Mouse (Mus musculus) limb, embryonic 13.5 days (tissue): ENCODE results near the gene Hecw2. TPM values are rescaled to one million over a fixed set of nuclear protein-coding genes. Genes with fewer than 3 reads are reported as not detected.

Experiments
- ATAC-seq: fragments of 200-750 bp; cut with Nextera tagmentation; 2 replicates; pipeline ENCODE4 v1.8.0; 2017; ENCODE audit warnings: low read depth, moderate number of reproducible peaks, moderate TSS enrichment; ENCODE audit not compliant: low FRiP score
- H3K27ac ChIP-seq: fragments of 300-500 bp; sonication (generic); 2 replicates; pipeline ENCODE4 v1.5.1; 2015; ENCODE audit warnings: inconsistent platforms, mild to moderate bottlenecking, moderate library complexity
- H3K27me3 ChIP-seq: fragments of 300-500 bp; sonication (generic); 2 replicates; pipeline ENCODE4 v1.6.1; 2015; ENCODE audit warnings: mild to moderate bottlenecking, inconsistent platforms
- H3K36me3 ChIP-seq: fragments of 300-500 bp; sonication (generic); 2 replicates; pipeline ENCODE4 v1.6.1; 2015; ENCODE audit warnings: inconsistent platforms, mild to moderate bottlenecking, moderate library complexity
- H3K4me1 ChIP-seq: fragments of 300-500 bp; sonication (generic); 2 replicates; pipeline ENCODE4 v1.6.1; 2015; ENCODE audit warnings: inconsistent platforms
- H3K4me2 ChIP-seq: fragments of 300-500 bp; sonication (generic); replicated peaks from 2 replicates; pipeline ENCODE4 v1.6.1; 2015; ENCODE audit warnings: inconsistent platforms, mild to moderate bottlenecking, moderate library complexity
- H3K4me3 ChIP-seq: fragments of 300-500 bp; sonication (generic); 2 replicates; pipeline ENCODE4 v1.5.1; 2015; ENCODE audit warnings: moderate library complexity, mild to moderate bottlenecking, inconsistent platforms
- H3K9ac ChIP-seq: fragments of 300-500 bp; sonication (generic); 2 replicates; pipeline ENCODE4 v1.6.1; 2015; ENCODE audit warnings: mild to moderate bottlenecking, inconsistent platforms
- H3K9me3 ChIP-seq: fragments of 300-500 bp; sonication (generic); 2 replicates; pipeline ENCODE4 v1.6.1; 2016; ENCODE audit warnings: inconsistent platforms
- WGBS: fragments of 180-500 bp; shearing (Covaris S2); methylation state at CpG from one replicate; pipeline ENCODE4 v1.1.7; 2015; 5-methylcytosine and 5-hydroxymethylcytosine counted together
- polyA plus RNA-seq: library from polyadenylated mRNA; unstranded; fragments of >200 nt; fragmentation: Nextera tagmentation; extraction: Ambion mirVana; gene quantifications from 2 replicates; pipeline ENCODE4 v1.2.1, GENCODE M21; 2015

Hecw2 gene
- polyA plus RNA-seq, 1 experiment from 2014 or later, result 3.7 TPM

DNA sequence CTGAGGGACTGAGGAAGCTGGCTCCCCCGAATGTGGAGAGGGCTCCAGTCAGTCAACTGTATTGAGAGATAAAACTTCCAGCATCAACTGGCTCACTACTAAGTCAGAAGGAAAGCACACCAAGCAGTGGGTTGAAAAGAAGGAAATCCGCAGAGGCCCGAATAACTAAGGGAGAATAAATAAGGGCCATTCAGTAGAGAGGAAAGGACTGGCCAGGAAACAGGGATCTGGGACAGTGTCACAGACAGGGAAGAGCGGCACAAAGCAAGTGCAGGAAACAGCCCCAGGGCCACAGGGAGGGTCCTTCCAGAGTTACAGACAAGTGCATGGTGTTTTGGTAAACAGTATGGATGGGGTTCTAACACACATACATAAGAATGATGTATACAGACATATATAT lies 179.2 kb downstream of the Hecw2 start:
- H3K4me3 ChIP-seq, result no peak overlapping the region
- no peak overlapping the region for H3K27ac ChIP-seq
- WGBS, result 79% methylated on average over 4 of the region's 4 CpGs
- H3K9me3 ChIP-seq, result no peaks in the 10 kb centered on the region
- H3K4me1 ChIP-seq, result no peaks in the 10 kb centered on the region
- ATAC-seq, result no peak
- H3K36me3 ChIP-seq, result no peaks in the 10 kb centered on the region
- H3K27me3 ChIP-seq, result no peaks in the 10 kb centered on the region
- H3K9ac ChIP-seq, result no peak overlapping the region
- H3K4me2 ChIP-seq, result no peak overlapping the region

DNA sequence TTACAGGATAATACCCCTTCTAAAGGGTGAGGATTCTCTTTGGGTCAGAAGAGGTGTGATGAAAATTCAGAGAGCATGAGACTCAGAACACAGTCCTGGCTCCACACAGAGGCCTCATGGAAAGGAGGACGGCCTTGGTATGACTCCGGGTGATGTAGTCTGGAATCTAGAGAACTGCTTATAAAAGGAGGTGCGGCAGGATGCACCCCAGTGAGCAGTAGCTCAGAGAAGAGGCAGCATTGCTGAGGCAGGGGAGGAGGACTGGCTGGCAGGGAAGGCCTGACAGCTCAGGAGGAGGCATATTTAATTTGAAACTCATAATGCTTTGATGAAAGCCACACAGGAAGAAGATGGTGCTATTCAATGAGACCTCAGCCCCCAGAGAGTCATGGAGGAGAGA lies 182.6 kb downstream of the Hecw2 start:
- WGBS, result 46% methylated on average over 3 of the region's 3 CpGs
- no peak overlapping the region for H3K4me2 ChIP-seq
- H3K27me3 ChIP-seq, result no peaks in the 10 kb centered on the region

DNA sequence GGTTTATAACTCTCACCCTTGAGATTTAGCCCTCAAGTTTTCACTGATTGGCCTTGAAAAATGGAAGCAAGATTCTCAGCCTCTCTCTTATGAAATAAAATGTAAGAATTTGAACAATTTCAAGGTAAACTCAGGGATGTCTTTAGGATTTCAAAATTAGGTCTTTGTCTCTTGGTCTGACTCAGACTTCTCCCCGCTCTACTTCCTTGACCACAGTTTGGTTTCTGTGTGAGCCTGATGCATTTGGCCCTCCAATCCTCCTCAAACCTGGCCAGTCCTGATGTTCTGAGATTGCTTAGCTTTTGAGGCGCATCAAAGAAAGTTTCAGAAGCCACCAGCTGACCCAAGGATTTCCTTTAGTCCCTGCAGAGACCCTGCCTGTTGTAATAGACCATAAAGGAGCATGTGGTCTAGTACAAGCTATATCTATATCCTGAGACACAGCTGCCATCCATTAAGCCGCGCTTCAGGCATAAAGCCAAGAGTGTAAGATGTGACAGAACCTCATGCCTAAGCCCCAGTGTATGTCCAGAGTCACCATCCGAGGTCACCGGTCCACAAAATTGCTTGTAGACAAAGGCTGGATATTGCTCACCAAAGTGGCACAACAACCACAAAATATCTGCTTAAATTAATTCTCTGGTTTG lies 185.4 kb downstream of the Hecw2 start:
- H3K4me1 ChIP-seq, result peaks cover 8% of the 10 kb centered on the region
- no peak for ATAC-seq
- H3K9ac ChIP-seq, result no peak overlapping the region
- H3K4me2 ChIP-seq, result no peak overlapping the region
- H3K27ac ChIP-seq, result no peak overlapping the region
- H3K36me3 ChIP-seq, result no peaks in the 10 kb centered on the region
- H3K9me3 ChIP-seq, result no peaks in the 10 kb centered on the region
- WGBS, result 68% methylated on average over 6 of the region's 6 CpGs
- H3K4me3 ChIP-seq, result no peak overlapping the region
- H3K27me3 ChIP-seq, result no peaks in the 10 kb centered on the region

More for the DNA sequence above, 182.6 kb downstream of the Hecw2 start:
- Histone ChIP-seq H3K9me3 (no peaks in the 10 kb centered on the region), H3K4me1 (peaks cover 8% of the 10 kb centered on the region), H3K36me3 (no peaks in the 10 kb centered on the region), H3K27ac (no peak overlapping the region), H3K9ac (no peak overlapping the region), H3K4me3 (no peak overlapping the region)
- no peak for ATAC-seq

DNA sequence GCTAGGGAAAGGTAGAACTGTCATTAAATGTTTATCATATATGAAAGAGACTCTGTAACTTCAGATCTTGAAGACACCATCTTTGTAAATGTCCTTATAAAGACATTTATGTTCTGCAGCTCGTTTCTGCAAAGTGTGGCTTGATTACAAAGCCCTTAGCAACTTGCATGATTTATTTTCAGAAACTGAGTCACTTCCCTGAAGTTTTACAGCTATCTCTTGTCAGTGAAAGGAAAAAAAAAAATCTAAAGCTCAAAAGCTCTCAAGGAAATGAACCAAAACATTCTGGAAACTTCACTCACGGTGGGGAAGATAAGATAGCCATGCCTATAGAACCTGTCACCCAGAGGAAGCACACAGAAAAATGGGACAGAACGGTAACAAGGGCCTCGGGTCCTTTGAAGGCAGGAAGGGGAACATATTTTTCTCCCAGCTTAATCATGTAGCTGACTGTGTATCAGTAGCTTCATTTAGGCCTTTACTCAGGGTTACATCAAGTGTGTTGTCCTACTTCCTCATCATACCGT lies 189.0 kb downstream of the Hecw2 start:
- no peak overlapping the region for H3K4me3 ChIP-seq
- H3K9ac ChIP-seq, result no peak overlapping the region
- no peaks in the 10 kb centered on the region for H3K36me3 ChIP-seq
- 71% methylated on average over 5 of the region's 5 CpGs for WGBS
- H3K9me3 ChIP-seq, result no peaks in the 10 kb centered on the region
- no peak for ATAC-seq
- no peak overlapping the region for H3K4me2 ChIP-seq
- H3K27me3 ChIP-seq, result no peaks in the 10 kb centered on the region
- H3K4me1 ChIP-seq, result peaks cover 8% of the 10 kb centered on the region
- no peak overlapping the region for H3K27ac ChIP-seq

DNA sequence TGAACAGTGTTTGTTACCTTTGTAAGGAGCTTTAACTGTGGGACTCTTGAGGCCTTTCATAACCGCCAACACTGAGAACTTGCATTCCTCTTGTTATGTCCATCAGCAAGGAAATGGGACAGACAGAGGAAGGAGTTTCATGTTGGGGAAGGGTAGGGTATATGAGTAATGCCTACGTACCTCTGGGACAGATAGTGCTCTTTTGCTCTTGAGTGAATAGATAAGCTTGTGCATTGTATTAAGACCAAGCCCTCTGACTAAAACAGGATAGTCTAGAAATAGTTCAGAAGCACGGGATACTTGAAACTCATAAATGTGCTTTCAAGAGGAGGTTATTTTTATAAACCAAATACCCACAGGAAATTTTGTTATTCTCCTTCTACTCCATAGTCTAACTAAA lies 191.7 kb downstream of the Hecw2 start:
- Histone ChIP-seq H3K9ac (no peak overlapping the region), H3K4me1 (no peaks in the 10 kb centered on the region), H3K9me3 (no peaks in the 10 kb centered on the region), H3K36me3 (no peaks in the 10 kb centered on the region), H3K4me2 (no peak overlapping the region), H3K27ac (no peak overlapping the region), H3K4me3 (no peak overlapping the region), H3K27me3 (no peaks in the 10 kb centered on the region)
- ATAC-seq, result no peak
- 83% methylated on average over 3 of the region's 3 CpGs for WGBS

DNA sequence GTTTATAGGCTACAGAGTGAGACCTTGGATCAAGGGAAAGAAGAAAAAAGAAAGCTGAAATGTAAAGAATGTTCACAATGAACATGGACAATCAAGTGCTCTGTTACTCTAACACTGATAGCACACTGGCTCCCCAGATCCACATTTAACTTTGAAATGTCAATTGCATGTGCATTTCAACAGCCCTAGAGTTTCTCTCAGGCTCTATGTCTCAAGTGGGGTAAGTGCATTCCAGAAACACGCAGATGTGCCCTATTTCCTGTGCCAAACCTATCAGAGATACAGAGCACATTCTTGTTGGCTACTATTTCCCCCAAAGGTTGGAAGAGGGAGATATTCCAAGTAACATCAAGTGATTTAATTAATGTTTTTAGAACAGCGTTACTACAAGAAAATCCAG lies 192.9 kb downstream of the Hecw2 start:
- Histone ChIP-seq H3K27me3 (no peaks in the 10 kb centered on the region), H3K36me3 (no peaks in the 10 kb centered on the region), H3K27ac (no peak overlapping the region), H3K4me2 (no peak overlapping the region), H3K9me3 (no peaks in the 10 kb centered on the region), H3K9ac (no peak overlapping the region), H3K4me3 (no peak overlapping the region), H3K4me1 (no peaks in the 10 kb centered on the region)
- WGBS, result 89% methylated on average over 2 of the region's 2 CpGs
- ATAC-seq, result no peak

DNA sequence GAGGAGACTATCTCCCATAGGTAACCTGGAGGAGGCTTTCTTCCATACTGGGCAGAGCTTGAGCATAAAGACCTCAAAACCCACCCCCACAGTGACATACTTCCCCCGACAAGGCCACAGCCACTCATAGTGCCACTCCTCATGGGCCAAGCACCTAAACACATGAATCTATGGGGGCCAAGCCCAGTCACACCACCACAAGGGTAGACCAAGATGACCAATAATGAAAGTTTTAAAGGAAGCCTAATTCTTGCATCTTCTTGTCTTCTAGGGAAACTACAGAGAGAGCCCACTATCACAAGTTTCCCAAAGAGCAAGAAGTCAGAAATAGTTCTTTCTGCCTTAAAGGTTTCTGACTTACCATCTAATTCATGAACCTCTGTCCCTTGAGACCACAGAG lies 197.7 kb downstream of the Hecw2 start:
- H3K9me3 ChIP-seq, result no peaks in the 10 kb centered on the region
- H3K4me2 ChIP-seq, result no peak overlapping the region
- H3K27me3 ChIP-seq, result no peaks in the 10 kb centered on the region
- no peak overlapping the region for H3K27ac ChIP-seq
- no peak overlapping the region for H3K9ac ChIP-seq
- H3K36me3 ChIP-seq, result no peaks in the 10 kb centered on the region
- H3K4me3 ChIP-seq, result no peak overlapping the region
- no peaks in the 10 kb centered on the region for H3K4me1 ChIP-seq
- ATAC-seq, result no peak
- WGBS, result 74% methylated on average over 1 of the region's 1 CpGs

DNA sequence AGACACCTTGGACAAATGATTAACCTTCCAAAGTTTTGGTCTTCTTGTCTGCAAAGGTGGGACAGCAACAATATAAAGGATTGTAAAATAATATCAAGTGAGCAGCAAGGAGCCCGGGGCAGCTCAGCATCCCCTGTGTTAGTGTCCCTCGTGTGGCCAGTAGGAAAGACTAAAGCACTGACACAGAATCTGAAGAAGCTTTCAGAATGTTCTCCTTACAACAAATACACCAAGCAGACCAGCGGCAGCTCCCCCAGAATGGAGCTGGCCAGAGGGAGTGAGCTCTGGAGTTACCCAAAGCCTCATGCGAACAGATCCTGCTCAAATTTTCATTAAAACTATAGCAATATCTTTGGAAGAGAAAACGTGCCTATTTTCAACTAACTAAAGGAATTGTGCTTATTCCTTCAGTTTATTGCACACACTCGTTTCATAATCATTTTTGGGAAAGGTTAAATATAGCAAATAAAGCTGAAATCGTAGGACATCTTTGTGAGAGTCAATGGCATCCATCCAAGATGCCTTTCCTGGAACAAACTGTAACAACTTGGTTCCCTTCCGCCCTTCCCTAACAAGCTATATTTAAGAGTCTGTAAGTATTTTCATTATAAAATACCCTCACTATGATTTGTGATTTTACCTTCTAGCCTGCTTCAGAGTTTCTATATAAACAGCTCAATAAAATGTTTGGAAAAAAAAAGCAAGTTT lies 208.6 kb downstream of the Hecw2 start:
- ATAC-seq, result no peak
- H3K9ac ChIP-seq, result no peak overlapping the region
- H3K27me3 ChIP-seq, result no peaks in the 10 kb centered on the region
- H3K36me3 ChIP-seq, result no peaks in the 10 kb centered on the region
- H3K9me3 ChIP-seq, result no peaks in the 10 kb centered on the region
- 62% methylated on average over 8 of the region's 8 CpGs for WGBS
- H3K27ac ChIP-seq, result peak overlapping the region; percentile 69; the same call in 1 of the 2 replicates
- no peak overlapping the region for H3K4me3 ChIP-seq
- peaks cover 14% of the 10 kb centered on the region for H3K4me1 ChIP-seq
- H3K4me2 ChIP-seq, result no peak overlapping the region

DNA sequence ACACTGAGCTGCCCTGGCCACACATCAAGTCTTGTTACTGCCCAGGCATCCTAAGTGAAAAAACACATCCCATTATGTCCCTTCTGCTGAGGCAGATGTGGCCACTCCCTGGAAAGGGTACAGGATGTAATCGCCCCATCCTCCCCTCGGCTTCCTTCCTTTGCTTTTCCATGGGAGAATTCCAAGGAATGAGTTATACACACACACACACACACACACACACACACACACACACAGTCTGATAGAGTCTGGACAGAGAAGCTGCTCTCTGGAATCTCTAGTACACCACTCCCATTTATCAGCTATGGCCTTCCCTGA lies 216.5 kb downstream of the Hecw2 start:
- Histone ChIP-seq H3K9ac (no peak overlapping the region), H3K27me3 (no peaks in the 10 kb centered on the region), H3K9me3 (no peaks in the 10 kb centered on the region), H3K4me1 (peaks cover 6% of the 10 kb centered on the region; the same call in 1 of the 2 replicates), H3K4me3 (no peak overlapping the region), H3K27ac (no peak overlapping the region), H3K4me2 (no peak overlapping the region), H3K36me3 (no peaks in the 10 kb centered on the region)
- WGBS, result 67% methylated on average over 2 of the region's 2 CpGs
- no peak for ATAC-seq

DNA sequence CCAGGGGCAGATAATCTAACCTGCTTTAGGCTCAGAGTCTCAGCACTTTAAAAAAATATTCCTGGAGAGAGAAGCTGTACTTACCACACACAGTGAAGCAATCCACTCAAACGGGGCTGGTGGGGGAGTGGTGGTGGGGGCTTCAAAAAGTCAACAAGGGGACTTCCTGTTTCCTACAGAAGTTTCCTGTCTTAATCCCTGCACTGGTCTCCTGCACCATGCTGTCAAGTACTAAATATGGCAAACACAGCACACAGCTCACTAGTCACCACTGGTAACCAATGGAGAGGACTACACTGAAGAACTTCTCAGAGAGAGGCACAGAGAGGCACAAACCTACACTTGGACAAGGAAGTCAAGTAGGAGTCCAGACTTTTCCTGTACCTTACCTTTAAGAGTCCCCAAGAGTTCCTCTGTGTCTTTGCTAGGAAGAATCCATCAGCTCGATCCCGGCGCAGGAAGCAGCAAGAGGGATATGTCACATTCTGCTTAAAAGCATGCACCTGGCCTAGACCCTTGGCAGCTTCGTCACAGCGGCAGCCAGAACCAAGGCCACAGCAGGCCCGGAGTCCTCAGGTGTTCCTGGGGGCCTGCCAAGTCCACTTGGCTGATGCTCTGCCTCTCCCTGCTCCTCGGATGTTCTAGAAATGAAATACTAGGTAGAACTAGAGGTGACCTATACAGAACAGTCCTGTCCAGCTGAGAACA lies 217.0 kb downstream of the Hecw2 start:
- H3K4me2 ChIP-seq, result no peak overlapping the region
- 0 out of 2 replicates have a peak, but pooled peaks cover 5% of the 10 kb centered on the region for H3K4me1 ChIP-seq
- H3K9me3 ChIP-seq, result no peaks in the 10 kb centered on the region
- H3K9ac ChIP-seq, result no peak overlapping the region
- no peaks in the 10 kb centered on the region for H3K27me3 ChIP-seq
- no peaks in the 10 kb centered on the region for H3K36me3 ChIP-seq
- 68% methylated on average over 8 of the region's 8 CpGs for WGBS
- no peak overlapping the region for H3K4me3 ChIP-seq
- no peak; the same call in 1 of the 2 replicates for ATAC-seq
- H3K27ac ChIP-seq, result peak overlapping the region; percentile 58; the same call in 1 of the 2 replicates

DNA sequence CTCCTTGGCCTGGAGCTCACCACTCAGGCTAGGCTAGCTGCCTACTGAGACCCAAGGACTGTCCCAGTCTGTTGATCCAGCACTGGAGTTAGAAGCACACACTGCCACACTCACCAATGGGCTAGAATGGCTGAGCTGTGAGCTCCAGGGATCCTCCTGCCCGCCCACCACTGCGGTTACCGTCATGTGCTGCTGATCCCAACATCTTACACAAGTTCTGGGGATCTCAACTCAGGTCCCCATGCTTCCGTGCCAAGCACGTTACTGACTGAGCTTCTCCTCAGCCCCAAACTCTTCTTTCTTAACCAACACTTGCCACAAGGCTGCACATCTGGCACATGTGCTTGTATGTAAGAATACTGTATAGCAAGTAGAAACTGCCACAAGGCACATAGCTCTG lies 218.2 kb downstream of the Hecw2 start:
- Histone ChIP-seq H3K36me3 (no peaks in the 10 kb centered on the region), H3K27ac (no peak overlapping the region), H3K27me3 (no peaks in the 10 kb centered on the region), H3K9ac (no peak overlapping the region), H3K4me3 (no peak overlapping the region), H3K9me3 (no peaks in the 10 kb centered on the region), H3K4me1 (0 out of 2 replicates have a peak, but pooled peaks cover 5% of the 10 kb centered on the region), H3K4me2 (0 out of 2 replicates have a peak overlapping the region, but pooled peaks have one; percentile 14)
- no peak for ATAC-seq
- 92% methylated on average over 5 of the region's 5 CpGs for WGBS

DNA sequence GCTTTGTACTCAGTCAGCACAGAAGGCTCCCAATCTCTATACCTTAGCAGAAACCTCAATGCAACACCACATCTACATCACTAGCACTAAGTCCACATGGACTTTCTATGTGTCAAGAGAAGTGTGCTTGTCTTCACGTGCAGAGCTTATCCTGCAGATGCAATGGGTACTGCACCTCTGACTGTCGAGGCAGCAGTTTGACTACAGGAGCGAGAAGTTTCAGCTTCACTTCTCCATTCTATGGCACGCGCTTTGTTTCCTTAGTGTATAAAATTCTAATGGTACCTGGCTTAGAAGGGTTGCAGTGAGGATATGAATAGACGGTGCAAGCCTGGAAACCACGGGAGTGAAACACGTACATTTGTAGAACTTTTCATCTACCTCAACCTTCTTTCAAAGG lies 218.9 kb downstream of the Hecw2 start:
- H3K4me3 ChIP-seq, result no peak overlapping the region

More for the DNA sequence above, 218.9 kb downstream of the Hecw2 start:
- H3K4me2 ChIP-seq, result no peak overlapping the region
- no peaks in the 10 kb centered on the region for H3K36me3 ChIP-seq
- H3K27ac ChIP-seq, result no peak overlapping the region
- 91% methylated on average over 8 of the region's 8 CpGs for WGBS
- H3K9me3 ChIP-seq, result no peaks in the 10 kb centered on the region
- no peak for ATAC-seq
- H3K4me1 ChIP-seq, result 0 out of 2 replicates have a peak, but pooled peaks cover 5% of the 10 kb centered on the region
- no peaks in the 10 kb centered on the region for H3K27me3 ChIP-seq
- H3K9ac ChIP-seq, result no peak overlapping the region
